Mouse (Mus musculus): ENCODE measurements around the gene Gm20481. TPM values are rescaled to one million over a fixed set of nuclear protein-coding genes. Genes with fewer than 3 reads are reported as not detected.
"Not testable (repeated sequence)": the region's sequence is repeated elsewhere in the genome, so short reads cannot be mapped to it uniquely, and the experiment has no call there.

Gm20481 gene
- polyA plus RNA-seq, 1 experiment from 2014 or later = not detected

DNA sequence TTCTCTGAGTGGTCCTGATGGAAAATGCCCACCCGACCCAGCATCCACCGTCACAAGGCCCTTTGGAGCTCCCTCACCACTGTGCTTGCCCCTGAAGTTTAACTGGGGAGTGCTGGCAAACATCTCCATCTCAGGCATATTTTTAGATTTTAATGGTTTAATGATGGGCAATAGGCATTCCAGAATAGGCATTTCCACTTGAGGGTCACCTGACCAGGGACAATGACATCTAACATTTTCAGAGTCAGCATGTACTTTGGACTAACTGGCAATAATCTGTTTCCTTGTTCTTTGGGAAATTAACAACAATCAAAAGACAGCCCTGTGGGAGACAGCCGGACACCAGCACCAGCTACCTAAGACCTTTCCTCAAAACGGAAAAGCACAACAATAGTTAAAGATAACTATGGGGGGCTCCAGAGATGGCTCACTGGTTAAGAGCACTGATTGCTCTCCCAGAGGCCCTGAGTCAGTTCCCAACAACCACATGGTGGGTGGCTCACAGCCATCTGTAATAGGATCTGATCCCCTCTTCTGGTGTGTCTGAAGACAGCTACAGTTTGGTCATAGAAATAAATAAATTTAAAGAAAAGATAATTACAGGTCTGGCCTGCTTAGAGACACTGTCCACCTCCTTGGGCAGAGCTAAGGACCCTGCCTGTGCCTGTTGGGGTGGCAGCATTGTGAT lies 26.4 kb upstream of the Gm20481 start:
- Histone ChIP-seq H3K9ac (ENCODE audit: low read length) (no peak overlapping the region), H3K4me3 (ENCODE audit: low read depth, low read length) (no peak overlapping the region), H3K4me2 (replicated peaks; ENCODE audit: low read depth) (no peak overlapping the region), H3K27ac (replicated peaks) (no peak overlapping the region), H3K36me3 (ENCODE audit: control insufficient read depth, insufficient read depth, low read length) (no peaks in the 10 kb centered on the region), H3K9me3 (ENCODE audit: control insufficient read depth, low read length) (no peaks in the 10 kb centered on the region), H3K4me1 (replicated peaks; ENCODE audit: control insufficient read depth, insufficient read depth) (no peaks in the 10 kb centered on the region), H3K27me3 (ENCODE audit: control insufficient read depth, insufficient read depth, low read length) (no peaks in the 10 kb centered on the region)
- no peak for DNase-seq (ENCODE audit: low spot score)
- TF ChIP-seq EP300 (optimal IDR thresholded peaks at IDR 0.05) (no peak), CTCF (IDR thresholded peaks at IDR 0.05; ENCODE audit: low read depth) (no peak)
- WGBS = 88% methylated on average over 4 of the region's 4 CpGs
- ATAC-seq (ENCODE audit: low FRiP score, low TSS enrichment) = no peak

GRCm38 (mm10) chr17:34944362-34944761 lies 25.4 kb upstream of the Gm20481 start:
- H3K27ac ChIP-seq (replicated peaks) = no peak overlapping the region
- no peak for TF ChIP-seq EP300 (optimal IDR thresholded peaks at IDR 0.05)
- no peak for TF ChIP-seq CTCF (IDR thresholded peaks at IDR 0.05; ENCODE audit: low read depth)

GRCm38 (mm10) chr17:34946486-34947140 lies 23.1 kb upstream of the Gm20481 start:
- Histone ChIP-seq H3K4me3 (ENCODE audit: low read depth, low read length) (no peak overlapping the region), H3K9me3 (ENCODE audit: control insufficient read depth, low read length) (no peaks in the 10 kb centered on the region), H3K36me3 (ENCODE audit: control insufficient read depth, insufficient read depth, low read length) (0 out of 2 replicates have a peak, but pooled peaks cover 7% of the 10 kb centered on the region), H3K27ac (replicated peaks) (no peak overlapping the region), H3K9ac (ENCODE audit: low read length) (no peak overlapping the region), H3K4me2 (replicated peaks; ENCODE audit: low read depth) (no peak overlapping the region), H3K4me1 (replicated peaks; ENCODE audit: control insufficient read depth, insufficient read depth) (peaks cover 5% of the 10 kb centered on the region; the same call in 1 of the 2 replicates), H3K27me3 (ENCODE audit: control insufficient read depth, insufficient read depth, low read length) (no peaks in the 10 kb centered on the region)
- DNase-seq (ENCODE audit: low spot score) (no peak), ATAC-seq (ENCODE audit: low FRiP score, low TSS enrichment) (no peak)
- TF ChIP-seq CTCF (IDR thresholded peaks at IDR 0.05; ENCODE audit: low read depth) (no peak), EP300 (optimal IDR thresholded peaks at IDR 0.05) (no peak)
- 86% methylated on average over 5 of the region's 5 CpGs for WGBS

More at GRCm38 (mm10) chr17:34944362-34944761, 25.4 kb upstream of the Gm20481 start:
- Histone ChIP-seq H3K9me3 (ENCODE audit: control insufficient read depth, low read length) (no peaks in the 10 kb centered on the region), H3K27me3 (ENCODE audit: control insufficient read depth, insufficient read depth, low read length) (no peaks in the 10 kb centered on the region), H3K36me3 (ENCODE audit: control insufficient read depth, insufficient read depth, low read length) (no peaks in the 10 kb centered on the region), H3K4me1 (replicated peaks; ENCODE audit: control insufficient read depth, insufficient read depth) (no peaks in the 10 kb centered on the region), H3K4me3 (ENCODE audit: low read depth, low read length) (no peak overlapping the region), H3K4me2 (replicated peaks; ENCODE audit: low read depth) (no peak overlapping the region), H3K9ac (ENCODE audit: low read length) (peak overlapping the region; percentile 8; the same call in 1 of the 2 replicates)
- DNase-seq (ENCODE audit: low spot score) (no peak), ATAC-seq (ENCODE audit: low FRiP score, low TSS enrichment) (no peak; the same call in 1 of the 2 replicates)

GRCm38 (mm10) chr17:34947606-34948005 lies 22.1 kb upstream of the Gm20481 start:
- TF ChIP-seq CTCF (IDR thresholded peaks at IDR 0.05; ENCODE audit: low read depth) (peak; percentile 70), EP300 (optimal IDR thresholded peaks at IDR 0.05) (no peak)
- H3K27me3 ChIP-seq (ENCODE audit: control insufficient read depth, insufficient read depth, low read length) = no peaks in the 10 kb centered on the region
- H3K4me2 ChIP-seq (replicated peaks; ENCODE audit: low read depth) = no peak overlapping the region
- H3K9ac ChIP-seq (ENCODE audit: low read length) = no peak overlapping the region
- no peaks in the 10 kb centered on the region for H3K9me3 ChIP-seq (ENCODE audit: control insufficient read depth, low read length)
- H3K36me3 ChIP-seq (ENCODE audit: control insufficient read depth, insufficient read depth, low read length) = 0 out of 2 replicates have a peak, but pooled peaks cover 7% of the 10 kb centered on the region
- no peak for ATAC-seq (ENCODE audit: low FRiP score, low TSS enrichment)
- H3K27ac ChIP-seq (replicated peaks) = no peak overlapping the region
- 15% methylated on average over 8 of the region's 8 CpGs for WGBS
- no peak overlapping the region for H3K4me3 ChIP-seq (ENCODE audit: low read depth, low read length)
- peaks cover 5% of the 10 kb centered on the region; the same call in 1 of the 2 replicates for H3K4me1 ChIP-seq (replicated peaks; ENCODE audit: control insufficient read depth, insufficient read depth)
- DNase-seq (ENCODE audit: low spot score) = peak; percentile 56

DNA sequence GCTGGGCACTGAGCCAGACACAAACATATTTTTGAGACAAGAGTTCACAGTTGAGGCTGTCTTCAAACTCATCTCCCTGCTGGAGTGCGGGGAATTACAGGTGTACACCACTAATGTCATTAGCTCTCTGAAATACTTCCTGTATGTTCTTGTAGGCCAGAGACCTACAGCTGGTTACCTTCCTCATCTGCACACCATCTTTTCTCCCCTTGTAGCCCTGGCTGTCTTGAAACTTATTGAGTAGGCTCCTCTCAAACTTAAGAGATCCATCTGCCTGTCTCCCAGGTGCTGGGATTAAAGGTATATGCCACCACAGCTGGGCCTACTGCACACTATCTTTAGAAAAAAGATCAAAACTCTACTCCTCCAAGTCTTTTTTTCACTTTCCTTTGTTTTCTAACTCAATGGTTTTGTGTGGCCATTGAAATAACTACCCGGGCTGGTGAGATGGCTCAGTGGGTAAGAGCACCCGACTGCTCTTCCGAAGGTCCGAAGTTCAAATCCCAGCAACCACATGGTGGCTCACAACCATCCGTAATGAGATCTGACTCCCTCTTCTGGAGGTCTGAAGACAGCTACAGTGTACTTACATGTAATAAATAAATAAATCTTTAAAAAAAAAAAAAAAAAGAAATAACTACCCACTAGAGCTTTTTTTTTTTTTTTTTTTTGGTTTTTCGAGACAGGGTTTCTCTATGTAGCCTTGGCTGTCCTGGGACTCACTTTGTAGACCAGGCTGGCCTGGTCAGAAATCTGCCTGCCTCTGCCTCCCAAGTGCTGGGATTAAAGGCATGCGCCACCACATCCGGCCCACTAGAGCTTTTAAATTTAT lies 20.8 kb upstream of the Gm20481 start:
- H3K27me3 ChIP-seq (ENCODE audit: control insufficient read depth, insufficient read depth, low read length); H3K9me3 ChIP-seq (ENCODE audit: control insufficient read depth, low read length); H3K4me2 ChIP-seq (replicated peaks; ENCODE audit: low read depth); H3K9ac ChIP-seq (ENCODE audit: low read length); H3K36me3 ChIP-seq (ENCODE audit: control insufficient read depth, insufficient read depth, low read length); H3K27ac ChIP-seq (replicated peaks); H3K4me3 ChIP-seq (ENCODE audit: low read depth, low read length); H3K4me1 ChIP-seq (replicated peaks; ENCODE audit: control insufficient read depth, insufficient read depth); DNase-seq (ENCODE audit: low spot score); ATAC-seq (ENCODE audit: low FRiP score, low TSS enrichment): not testable (repeated sequence)
- 58% methylated on average over 9 of the region's 9 CpGs for WGBS
